Mouse (Mus musculus): Measurements from ENCODE around the gene Zscan26. TPM values are rescaled to one million over a fixed set of nuclear protein-coding genes. Genes with fewer than 3 reads are reported as not detected.
"Not testable (repeated sequence)": the region's sequence is repeated elsewhere in the genome, so short reads cannot be mapped to it uniquely, and the experiment has no call there.

Zscan26 gene
- total RNA-seq (2017), result 38.0 and 39.3 TPM in 2 replicates

DNA sequence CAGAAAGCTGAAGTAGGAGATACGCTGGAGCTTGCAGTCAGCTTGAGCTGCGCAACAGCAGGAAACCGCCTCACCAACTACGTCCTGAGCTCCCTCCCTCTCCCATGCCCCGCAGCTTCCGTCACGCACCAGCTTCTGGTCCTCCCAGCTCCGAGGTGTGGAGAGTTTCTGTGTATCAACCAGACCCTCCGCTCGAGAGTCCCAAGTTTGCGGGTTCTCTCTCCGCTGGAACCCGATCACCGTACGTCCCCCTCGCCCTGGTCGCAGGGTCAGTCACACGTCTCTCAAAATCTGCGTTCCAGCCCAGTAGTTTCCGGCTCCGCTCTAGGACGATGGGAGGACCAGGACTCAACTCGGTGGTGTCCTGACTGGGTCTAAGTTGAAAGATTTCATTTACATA is at the start of gene Zscan26:
Zscan26 (minus strand) TSS at position 282 of the 400 bp plus-strand sequence.
- ATAC-seq (replicated peaks in 1 of 2; ENCODE audit: insufficient read depth in 1 of 2, low FRiP score in 2 of 2, low TSS enrichment in 1 of 2, low read depth in 1 of 2, poor library complexity in 2 of 2, severe bottlenecking in 2 of 2), result peak; percentile 91 to 97

DNA sequence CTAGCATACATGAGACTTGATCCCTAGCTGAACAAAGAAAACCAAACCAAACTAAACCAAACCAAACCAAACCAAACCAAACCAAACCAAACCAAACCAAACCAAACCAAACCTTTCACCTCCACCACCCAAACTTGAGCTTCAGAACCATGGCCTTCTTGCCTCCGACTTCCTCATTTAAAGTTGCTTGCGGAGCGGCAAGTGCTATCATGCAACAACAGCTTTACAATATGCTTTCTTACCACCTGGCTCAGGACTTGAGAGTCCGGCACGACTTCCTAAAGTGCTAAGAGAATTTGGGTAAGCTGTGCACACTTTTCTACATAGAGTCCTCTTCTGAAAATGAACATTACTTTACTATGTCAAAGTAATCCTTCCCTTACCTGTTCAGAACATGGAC is 48.8 kb upstream of the Zscan26 start:
- ATAC-seq (replicated peaks in 1 of 2; ENCODE audit: insufficient read depth in 1 of 2, low FRiP score in 2 of 2, low TSS enrichment in 1 of 2, low read depth in 1 of 2, poor library complexity in 2 of 2, severe bottlenecking in 2 of 2), result no peak

DNA sequence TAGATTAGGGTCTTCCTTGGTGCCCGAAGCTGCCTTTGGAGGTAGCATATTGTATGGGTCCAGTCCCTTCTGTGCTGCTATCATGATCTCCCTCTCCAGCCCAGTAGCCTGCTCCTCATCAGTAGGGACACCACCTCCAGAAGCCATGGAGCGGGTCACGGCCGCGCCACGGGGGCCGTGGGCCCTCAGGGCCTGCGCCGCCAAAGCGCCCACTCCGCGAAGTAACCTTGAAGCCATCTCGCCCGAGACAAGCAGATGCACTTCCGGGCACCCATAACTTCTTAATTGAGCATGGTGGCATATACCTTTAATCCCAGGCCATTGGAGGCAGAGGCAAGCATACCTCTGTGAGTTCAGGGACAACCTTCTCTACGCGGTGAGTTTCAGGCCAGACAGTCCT is 47.7 kb upstream of the Zscan26 start, which contains the start of gene Gm11273:
Gm11273 (minus strand) TSS at position 237 of the 400 bp plus-strand sequence.
- ATAC-seq (replicated peaks in 1 of 2; ENCODE audit: insufficient read depth in 1 of 2, low FRiP score in 2 of 2, low TSS enrichment in 1 of 2, low read depth in 1 of 2, poor library complexity in 2 of 2, severe bottlenecking in 2 of 2), result not testable (repeated sequence)

DNA sequence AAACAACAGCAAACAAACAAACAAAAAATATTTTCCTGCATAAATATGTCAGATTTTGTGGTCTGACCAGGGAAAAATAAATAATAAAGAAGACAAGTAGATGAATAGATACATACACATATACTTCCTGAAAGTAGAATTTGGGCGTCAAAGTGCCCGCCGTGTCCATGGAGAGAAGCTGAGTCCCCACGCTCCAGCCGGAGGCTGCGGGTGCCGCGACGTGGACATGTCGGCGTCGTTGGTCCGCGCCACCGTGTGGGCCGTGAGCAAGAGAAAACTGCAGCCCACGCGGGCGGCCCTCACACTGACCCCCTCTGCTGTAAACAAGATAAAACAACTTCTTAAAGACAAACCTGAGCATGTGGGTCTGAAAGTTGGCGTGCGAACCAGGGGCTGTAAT is 41.5 kb upstream of the Zscan26 start, which contains the start of gene AK157302:
AK157302 (plus strand) TSS at position 144 of the 400 bp plus-strand sequence.
- ATAC-seq (replicated peaks in 1 of 2; ENCODE audit: insufficient read depth in 1 of 2, low FRiP score in 2 of 2, low TSS enrichment in 1 of 2, low read depth in 1 of 2, poor library complexity in 2 of 2, severe bottlenecking in 2 of 2), result no peak

DNA sequence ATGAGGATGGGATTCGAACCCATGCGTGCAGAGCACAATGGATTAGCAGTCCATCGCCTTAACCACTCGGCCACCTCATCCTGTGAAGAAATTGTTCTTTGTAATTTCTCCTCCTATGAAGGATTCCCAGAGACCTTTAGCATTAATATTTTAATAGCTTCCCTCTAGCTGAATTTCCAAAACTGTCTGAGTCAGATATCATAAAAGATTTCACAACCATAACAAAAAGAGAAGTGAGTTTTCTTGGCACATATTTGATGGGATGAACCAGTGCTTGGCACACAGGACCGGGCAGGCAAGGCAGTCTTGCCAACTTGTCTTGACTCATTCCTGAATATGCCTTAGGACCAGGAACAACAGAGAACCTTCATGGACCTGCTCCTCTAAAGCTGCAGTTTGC is 39.3 kb upstream of the Zscan26 start:
- ATAC-seq (replicated peaks in 1 of 2; ENCODE audit: insufficient read depth in 1 of 2, low FRiP score in 2 of 2, low TSS enrichment in 1 of 2, low read depth in 1 of 2, poor library complexity in 2 of 2, severe bottlenecking in 2 of 2), result no peak

DNA sequence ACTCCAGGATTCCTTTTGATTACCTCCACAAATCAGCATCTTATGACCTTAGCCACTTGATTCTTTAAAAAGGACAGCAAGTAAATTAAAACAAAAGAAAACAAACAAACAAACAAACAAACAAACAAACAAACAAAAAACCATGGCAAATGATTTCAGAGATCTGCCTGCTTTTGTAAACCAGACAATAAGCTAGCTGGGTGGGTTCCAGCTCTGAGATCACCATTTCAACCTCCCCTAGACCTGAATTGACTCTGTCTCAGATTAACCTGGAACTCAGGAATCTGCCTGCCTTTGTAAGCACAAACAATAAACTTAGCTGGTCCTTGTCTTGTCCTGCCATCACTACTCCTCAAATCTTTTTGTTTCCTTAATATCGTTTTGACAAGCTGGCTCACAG is 33.4 kb upstream of the Zscan26 start:
- no peak for ATAC-seq (replicated peaks in 1 of 2; ENCODE audit: insufficient read depth in 1 of 2, low FRiP score in 2 of 2, low TSS enrichment in 1 of 2, low read depth in 1 of 2, poor library complexity in 2 of 2, severe bottlenecking in 2 of 2)

DNA sequence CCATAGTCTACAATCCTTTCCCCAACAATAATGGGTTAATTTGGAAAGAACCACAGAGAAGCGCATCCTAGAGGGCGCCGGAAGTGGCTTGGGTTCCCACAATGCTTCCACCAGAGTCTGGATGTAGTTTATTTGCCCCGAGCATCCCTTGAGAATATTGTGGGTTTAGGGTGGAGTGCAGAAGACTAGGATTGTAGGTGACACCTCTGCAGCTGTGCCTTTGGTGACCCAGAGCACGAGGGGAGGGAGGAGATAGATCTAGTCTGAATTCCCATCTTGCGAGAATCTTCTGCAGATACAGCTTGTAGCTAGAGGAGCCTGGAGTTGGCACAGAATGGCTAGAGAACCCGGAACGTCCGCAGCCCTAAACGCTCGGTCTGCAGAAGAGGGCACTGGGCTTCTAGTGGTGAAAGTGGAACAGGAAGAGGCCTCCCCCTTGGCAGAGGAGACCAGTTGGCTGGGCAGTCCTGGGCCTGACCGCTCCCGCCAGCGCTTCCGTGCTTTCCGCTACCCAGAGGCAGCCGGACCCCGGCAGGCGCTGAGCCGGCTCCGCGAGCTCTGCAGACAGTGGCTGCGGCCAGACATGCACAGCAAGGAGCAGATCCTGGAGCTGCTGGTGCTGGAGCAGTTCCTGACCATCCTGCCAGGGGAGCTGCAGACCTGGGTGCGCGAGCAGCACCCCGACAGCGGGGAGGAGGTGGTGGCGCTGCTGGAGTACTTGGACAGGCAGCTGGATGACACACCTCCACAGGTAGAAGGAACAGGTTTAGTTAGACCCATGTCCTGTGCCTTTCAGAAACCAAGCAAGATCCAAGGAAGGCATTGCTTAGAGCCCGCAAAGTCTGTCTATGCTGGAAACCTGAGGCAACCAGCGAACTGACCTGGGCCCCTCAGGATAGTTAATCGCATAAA is 25.5 kb upstream of the Zscan26 start, which contains the start of the genes Zkscan4 and Gm10065:
Zkscan4 (plus strand) TSS at position 149 of the 912 bp plus-strand sequence.
Gm10065 (minus strand) TSS at position 683 of the 912 bp plus-strand sequence.
- ATAC-seq (replicated peaks in 1 of 2; ENCODE audit: insufficient read depth in 1 of 2, low FRiP score in 2 of 2, low TSS enrichment in 1 of 2, low read depth in 1 of 2, poor library complexity in 2 of 2, severe bottlenecking in 2 of 2), result peak; percentile 62 to 71

DNA sequence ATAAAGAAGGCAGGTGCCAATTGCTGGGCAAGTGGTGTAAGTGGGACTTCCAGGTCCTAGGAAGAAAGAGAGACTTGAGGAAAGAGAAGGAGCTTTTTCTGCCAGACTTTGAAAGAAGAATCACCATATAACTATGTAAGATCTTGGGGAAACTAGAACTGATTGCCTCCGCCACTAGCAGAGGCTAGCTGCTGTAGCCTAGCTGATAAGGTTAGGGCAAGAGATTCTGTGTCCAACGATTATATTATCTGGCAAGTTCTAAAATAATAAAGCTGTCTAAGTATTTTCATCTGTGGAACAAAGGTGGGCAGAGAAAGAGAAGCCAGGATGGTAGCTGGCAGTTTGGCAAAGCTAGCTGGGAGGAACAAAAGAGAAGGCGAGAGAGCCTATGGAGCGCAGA is 18.9 kb upstream of the Zscan26 start:
- no peak for ATAC-seq (replicated peaks in 1 of 2; ENCODE audit: insufficient read depth in 1 of 2, low FRiP score in 2 of 2, low TSS enrichment in 1 of 2, low read depth in 1 of 2, poor library complexity in 2 of 2, severe bottlenecking in 2 of 2)

DNA sequence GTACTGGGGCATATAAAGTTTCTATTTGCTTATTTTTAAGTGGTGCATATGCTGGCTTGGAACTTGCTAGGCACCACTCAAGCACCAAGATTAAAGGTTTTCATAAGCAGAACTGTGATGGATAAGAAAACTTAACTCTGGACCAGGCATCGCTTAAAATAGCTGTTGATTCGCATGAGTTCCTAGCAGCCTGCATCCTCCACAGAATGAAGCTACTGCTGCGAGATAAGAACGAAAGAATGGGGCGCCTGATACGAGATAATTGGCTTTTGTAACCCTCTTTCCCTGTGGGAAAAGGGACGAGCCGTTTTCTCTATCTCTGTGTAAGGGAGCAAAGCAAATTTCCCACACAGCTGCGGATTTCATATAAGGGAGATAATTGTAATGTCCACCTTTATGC is 15.6 kb upstream of the Zscan26 start:
- ATAC-seq (replicated peaks in 1 of 2; ENCODE audit: insufficient read depth in 1 of 2, low FRiP score in 2 of 2, low TSS enrichment in 1 of 2, low read depth in 1 of 2, poor library complexity in 2 of 2, severe bottlenecking in 2 of 2), result no peak

DNA sequence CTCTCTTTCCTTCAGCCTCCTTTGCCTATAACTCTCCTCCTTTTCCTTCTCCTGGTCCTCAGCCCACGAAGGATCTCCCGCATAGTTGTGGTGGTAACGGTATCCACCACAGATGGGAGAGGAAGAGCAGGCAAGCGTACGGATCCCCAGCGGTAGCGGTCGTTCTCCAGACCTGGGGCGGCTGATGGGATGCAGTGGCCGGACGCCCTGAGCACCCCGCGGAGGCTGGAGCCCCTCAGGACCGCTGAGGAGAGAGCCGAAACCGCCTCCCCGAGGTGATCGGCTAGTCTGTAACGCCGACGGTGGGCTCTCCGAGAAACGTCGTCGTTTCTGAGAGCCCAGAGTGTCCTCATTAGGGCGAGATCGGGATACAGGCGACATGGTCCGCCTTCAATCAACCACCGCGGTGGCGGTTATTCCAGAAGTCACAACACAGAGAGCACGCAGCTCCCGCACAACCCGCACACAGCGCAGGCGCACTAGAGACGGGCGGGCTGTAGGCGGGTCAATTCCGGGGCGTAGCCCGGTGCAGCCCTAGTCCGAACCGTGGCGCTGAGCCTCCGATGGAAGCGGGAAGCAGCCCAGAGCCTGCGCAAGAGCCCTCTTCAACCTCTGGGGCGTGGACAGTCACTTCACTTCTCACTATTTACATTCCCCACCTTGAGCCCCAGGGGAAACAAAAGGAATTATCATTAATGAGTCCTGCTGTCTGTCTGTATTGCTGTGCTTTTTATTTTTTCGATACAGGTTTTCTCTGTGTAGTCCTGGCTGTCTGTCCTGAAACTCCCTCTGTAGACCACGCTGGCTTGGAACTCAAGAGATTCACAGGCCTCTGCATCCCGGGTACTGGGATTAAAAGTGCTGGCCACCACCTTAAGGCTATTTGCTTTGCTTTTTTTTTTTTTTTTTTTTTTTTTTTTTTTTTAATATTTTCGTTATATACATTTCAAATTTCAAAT is 14.8 kb upstream of the Zscan26 start, which contains the start of gene Nkapl:
Nkapl (minus strand) TSS at position 449 of the 959 bp plus-strand sequence.
- peak; percentile 94 to 99 for ATAC-seq (replicated peaks in 1 of 2; ENCODE audit: insufficient read depth in 1 of 2, low FRiP score in 2 of 2, low TSS enrichment in 1 of 2, low read depth in 1 of 2, poor library complexity in 2 of 2, severe bottlenecking in 2 of 2)

DNA sequence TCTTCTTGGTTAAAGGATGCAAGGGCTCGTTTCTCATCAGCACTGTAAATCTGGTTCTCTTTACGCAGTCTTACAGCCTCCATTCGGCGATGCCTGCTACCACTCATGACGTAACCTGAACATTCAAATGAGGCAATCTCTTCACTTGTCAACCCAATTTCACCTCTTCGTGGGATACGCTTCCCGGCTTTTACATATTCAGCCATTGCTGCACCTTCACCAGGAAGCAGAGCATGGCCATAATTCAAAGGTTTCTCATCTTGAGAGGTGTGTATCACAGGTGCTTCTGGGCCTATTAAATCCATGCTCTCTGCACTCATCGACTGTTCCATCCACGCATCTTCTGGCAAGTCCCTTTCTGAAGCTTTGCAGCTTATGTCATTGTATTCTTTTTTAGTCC is 13.8 kb upstream of the Zscan26 start:
- no peak for ATAC-seq (replicated peaks in 1 of 2; ENCODE audit: insufficient read depth in 1 of 2, low FRiP score in 2 of 2, low TSS enrichment in 1 of 2, low read depth in 1 of 2, poor library complexity in 2 of 2, severe bottlenecking in 2 of 2)

DNA sequence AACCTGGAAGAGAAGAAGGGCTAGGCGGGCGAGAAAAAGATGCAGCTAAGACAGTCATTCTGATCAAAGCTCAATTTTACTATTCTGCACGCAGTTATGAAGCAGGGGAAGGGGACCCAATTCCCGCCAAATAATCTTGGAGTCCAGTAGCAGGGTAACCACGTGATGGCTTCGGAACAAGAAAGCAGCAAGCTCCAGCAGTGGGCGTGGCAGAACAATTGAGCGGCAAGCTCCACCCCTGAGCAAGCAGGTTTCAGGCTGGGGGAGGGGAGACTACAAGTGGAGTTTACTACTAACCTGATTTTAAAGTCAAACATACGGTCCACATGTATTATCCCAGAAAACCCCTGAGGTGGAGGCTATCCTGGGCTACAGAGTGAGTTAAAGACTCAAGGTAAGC is 9.0 kb upstream of the Zscan26 start:
- not testable (repeated sequence) for ATAC-seq (replicated peaks in 1 of 2; ENCODE audit: insufficient read depth in 1 of 2, low FRiP score in 2 of 2, low TSS enrichment in 1 of 2, low read depth in 1 of 2, poor library complexity in 2 of 2, severe bottlenecking in 2 of 2)

DNA sequence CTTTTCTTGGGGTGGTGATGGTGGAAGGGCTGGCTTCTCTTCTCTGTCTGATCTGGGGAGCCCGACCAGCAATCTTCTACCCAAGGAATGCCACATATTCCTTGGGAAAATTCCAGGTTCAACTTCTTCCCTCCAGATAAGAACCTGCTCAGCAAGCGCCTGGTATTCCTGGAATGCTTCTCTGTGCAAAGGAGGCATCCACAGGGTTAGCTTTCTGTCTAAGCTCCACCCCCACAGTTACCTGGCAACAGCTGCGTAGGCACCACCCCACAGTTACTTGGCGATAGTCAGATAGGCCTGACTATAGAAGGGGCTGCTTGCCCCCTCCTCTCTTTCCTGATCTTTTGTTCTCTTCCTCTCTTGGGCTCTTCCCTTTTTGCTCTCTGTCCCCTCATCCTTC is 2.8 kb upstream of the Zscan26 start:
- ATAC-seq (replicated peaks in 1 of 2; ENCODE audit: insufficient read depth in 1 of 2, low FRiP score in 2 of 2, low TSS enrichment in 1 of 2, low read depth in 1 of 2, poor library complexity in 2 of 2, severe bottlenecking in 2 of 2), result no peak

DNA sequence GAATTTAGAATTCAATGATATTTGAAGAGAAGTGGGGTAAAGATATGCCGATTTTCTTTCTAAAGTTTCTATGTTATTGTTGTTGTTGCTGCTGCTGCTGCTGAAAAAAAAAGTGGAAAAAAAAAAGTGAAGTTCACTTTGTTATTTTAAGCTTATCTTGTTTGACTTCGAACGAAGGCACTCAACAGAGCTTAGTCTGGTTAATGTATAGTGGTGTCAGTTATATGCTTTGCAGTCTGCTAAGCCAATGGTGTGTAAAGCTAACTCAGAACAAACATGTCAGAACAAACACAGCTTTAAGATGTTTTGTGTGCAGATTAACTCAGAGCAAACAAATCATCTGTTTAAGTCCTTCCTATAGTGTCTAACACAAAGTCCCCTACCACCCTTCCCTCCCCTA is 603 bp upstream of the Zscan26 start:
- no peak for ATAC-seq (replicated peaks in 1 of 2; ENCODE audit: insufficient read depth in 1 of 2, low FRiP score in 2 of 2, low TSS enrichment in 1 of 2, low read depth in 1 of 2, poor library complexity in 2 of 2, severe bottlenecking in 2 of 2)

DNA sequence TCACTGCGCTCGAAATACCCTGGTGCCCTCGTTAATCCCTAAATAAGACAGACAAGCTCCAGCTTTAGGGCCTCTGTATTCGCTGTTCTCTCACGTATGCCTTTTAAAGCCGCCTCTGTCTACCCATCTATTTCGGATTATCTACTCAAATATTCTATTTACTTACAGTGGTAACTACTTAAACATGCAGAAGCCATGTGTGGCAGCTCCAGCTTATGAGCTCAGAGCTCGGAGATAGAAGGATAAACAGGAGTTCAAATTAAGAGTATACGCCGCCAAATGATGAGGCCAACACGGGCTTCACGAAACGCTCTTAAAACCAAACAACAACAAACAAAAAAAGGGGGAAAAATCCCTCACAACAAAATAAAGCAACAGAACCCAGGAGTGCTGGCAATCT is 488 bp downstream of the Zscan26 start:
- ATAC-seq (replicated peaks in 1 of 2; ENCODE audit: insufficient read depth in 1 of 2, low FRiP score in 2 of 2, low TSS enrichment in 1 of 2, low read depth in 1 of 2, poor library complexity in 2 of 2, severe bottlenecking in 2 of 2), result peak in 1 of 2 experiments; percentile 24; a peak in 1 of 4 replicates

DNA sequence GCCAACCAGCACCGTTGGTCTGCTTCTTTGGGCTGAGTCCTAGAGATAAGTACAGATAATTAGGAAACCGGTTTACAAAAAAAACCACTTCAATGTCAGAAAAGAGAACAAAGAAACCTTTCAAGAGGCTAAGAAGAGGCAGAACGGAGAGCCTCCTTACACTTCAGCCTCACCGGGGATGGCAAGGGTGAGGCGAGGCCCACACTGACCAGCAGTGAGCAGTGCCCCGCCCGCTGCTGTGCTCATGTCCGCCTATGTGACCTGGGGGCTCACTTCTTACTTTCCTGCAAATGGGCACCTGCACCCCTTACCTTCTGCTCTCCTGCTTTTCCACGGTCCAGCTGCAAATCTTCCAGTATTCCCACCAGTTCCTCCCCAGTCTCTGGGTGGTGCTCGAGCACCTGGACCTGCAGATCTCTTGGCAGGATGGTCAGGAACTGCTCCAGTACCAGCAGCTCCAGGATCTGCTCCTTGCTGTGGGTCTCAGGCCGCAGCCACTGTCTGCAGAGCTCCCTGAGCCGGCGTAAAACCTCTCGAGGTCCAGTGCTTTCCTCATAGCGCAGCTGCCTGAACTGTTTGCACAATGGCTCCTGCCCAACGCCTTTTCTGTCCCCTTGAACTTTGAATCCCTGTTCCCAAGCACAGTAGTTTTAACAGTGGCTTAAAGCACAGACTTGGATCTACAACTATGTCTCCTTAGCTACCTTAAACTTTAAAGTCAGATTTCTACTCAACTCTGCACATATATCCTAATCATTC is 5.5 kb downstream of the Zscan26 start:
- ATAC-seq (replicated peaks in 1 of 2; ENCODE audit: insufficient read depth in 1 of 2, low FRiP score in 2 of 2, low TSS enrichment in 1 of 2, low read depth in 1 of 2, poor library complexity in 2 of 2, severe bottlenecking in 2 of 2), result no peak

DNA sequence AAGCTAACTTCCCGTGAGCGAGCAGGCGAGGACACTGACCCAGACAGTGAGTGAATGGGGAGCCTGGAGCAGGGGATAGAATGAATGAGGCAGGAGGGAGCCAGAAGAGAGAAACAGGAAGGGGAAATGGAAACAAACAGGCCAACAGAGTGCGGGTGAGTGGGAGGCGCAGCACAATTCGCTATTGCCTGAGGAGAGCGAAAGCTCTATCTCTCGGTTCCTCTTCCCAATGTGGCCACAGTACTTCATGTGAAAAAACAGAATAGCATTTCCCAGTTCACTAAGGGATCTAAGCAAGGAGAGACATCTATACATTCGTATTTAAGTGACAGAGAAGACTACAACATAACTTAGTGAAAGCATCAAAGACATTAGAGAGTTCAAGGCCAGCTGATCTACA is 6.7 kb downstream of the Zscan26 start:
- no peak for ATAC-seq (replicated peaks in 1 of 2; ENCODE audit: insufficient read depth in 1 of 2, low FRiP score in 2 of 2, low TSS enrichment in 1 of 2, low read depth in 1 of 2, poor library complexity in 2 of 2, severe bottlenecking in 2 of 2)

Measured in hematopoietic stem cell, adult 5-6 weeks (primary cell).